Mouse (Mus musculus): ENCODE measurements at regions not wholly inside any gene's neighbourhood (a gene's known extent, or its start where the extent isn't known, plus 50 kb on each side); places are given as distances from the start of the nearest gene placed in this dataset.

GRCm38 (mm10) chr14:40390811-40391210 lies 502.3 kb downstream of the Sh2d4b start:
- no peak for TF ChIP-seq CTCF (conservative IDR thresholded peaks at IDR 0.05)
- Histone ChIP-seq H3K4me3 (no peak overlapping the region), H3K27ac (no peak overlapping the region)
- no peak for DNase-seq (ENCODE audit: low spot score in 2 of 2)

- DNase-seq (ENCODE audit: low spot score in 2 of 2), result peak in 1 of 2 experiments; percentile 15
- Histone ChIP-seq H3K4me3 (no peak overlapping the region), H3K27ac (no peak overlapping the region)
Observed at GRCm38 (mm10) chr14:40381603-40382002, 511.5 kb downstream of the Sh2d4b start.

GRCm38 (mm10) chr14:40379692-40380091 lies 513.4 kb downstream of the Sh2d4b start:
- no peak for TF ChIP-seq CTCF (conservative IDR thresholded peaks at IDR 0.05)
- Histone ChIP-seq H3K27ac (no peak overlapping the region), H3K4me3 (no peak overlapping the region)

More at GRCm38 (mm10) chr14:40381603-40382002, 511.5 kb downstream of the Sh2d4b start:
- no peak for TF ChIP-seq CTCF (conservative IDR thresholded peaks at IDR 0.05)

GRCm38 (mm10) chr14:40364342-40364741 lies 528.7 kb downstream of the Sh2d4b start:
- no peak for DNase-seq (ENCODE audit: low spot score in 2 of 2)
- TF ChIP-seq CTCF (conservative IDR thresholded peaks at IDR 0.05), result no peak
- no peak overlapping the region for H3K27ac ChIP-seq
- no peak overlapping the region for H3K4me3 ChIP-seq

More at GRCm38 (mm10) chr14:40379692-40380091, 513.4 kb downstream of the Sh2d4b start:
- DNase-seq (ENCODE audit: low spot score in 2 of 2), result no peak

- no peak overlapping the region for H3K27ac ChIP-seq
- H3K4me3 ChIP-seq, result no peak overlapping the region
- DNase-seq (ENCODE audit: low spot score in 2 of 2), result no peak
- TF ChIP-seq CTCF (conservative IDR thresholded peaks at IDR 0.05), result peak; percentile 27; the same call in 1 of the 2 replicates
Observed at GRCm38 (mm10) chr14:40362838-40363237, 530.2 kb downstream of the Sh2d4b start.
